Mouse (Mus musculus): ENCODE data around the gene Bcl7a.

- TF ChIP-seq CTCF (IDR thresholded peaks at IDR 0.05; ENCODE audit: borderline replicate concordance, extremely low read depth, insufficient read depth, insufficient read length) (no peak), POLR2A (IDR thresholded peaks at IDR 0.05; ENCODE audit: borderline replicate concordance, extremely low read depth, insufficient read depth, insufficient read length, poor library complexity, severe bottlenecking) (no peak)
Measured at GRCm38 (mm10) chr5:123391442-123391809, 47.8 kb downstream of the Bcl7a start.

Measured in brain, embryonic 14.5 days (tissue).